Mouse (Mus musculus) lung, embryonic 14.5 days (tissue): ENCODE results near the gene Tbc1d22a. TPM values are rescaled to one million over a fixed set of nuclear protein-coding genes. Genes with fewer than 3 reads are reported as not detected.
"Not testable (repeated sequence)": the region's sequence is repeated elsewhere in the genome, so short reads cannot be mapped to it uniquely, and the experiment has no call there.

Source experiments
- ATAC-seq: fragments of 200-750 bp; cut with Nextera tagmentation; 2 replicates; pipeline ENCODE4 v1.8.0; 2017; ENCODE audit warnings: mild to moderate bottlenecking, moderate TSS enrichment, moderate library complexity; ENCODE audit not compliant: insufficient read depth
- DNase-seq: peaks from one replicate; pipeline ENCODE4 v3.0.0-alpha.2; 2015
- H3K27ac ChIP-seq: fragments of 300-500 bp; sonication (generic); 2 replicates; pipeline ENCODE4 v1.5.1; 2014; ENCODE audit warnings: low read depth, mild to moderate bottlenecking, moderate library complexity
- H3K27me3 ChIP-seq: fragments of 300-500 bp; sonication (generic); 2 replicates; pipeline ENCODE4 v1.6.1; 2014; ENCODE audit warnings: low read length, control low read depth; ENCODE audit not compliant: insufficient read depth
- H3K36me3 ChIP-seq: fragments of 300-500 bp; sonication (generic); 2 replicates; pipeline ENCODE4 v1.6.1; 2014; ENCODE audit warnings: control low read depth; ENCODE audit not compliant: insufficient read depth
- H3K4me1 ChIP-seq: fragments of 300-500 bp; sonication (generic); 2 replicates; pipeline ENCODE4 v1.6.1; 2014; ENCODE audit warnings: antibody characterized with exemption, control low read depth; ENCODE audit not compliant: insufficient read depth
- H3K4me2 ChIP-seq: fragments of 300-500 bp; sonication (generic); 2 replicates; pipeline ENCODE4 v1.6.1; 2014; ENCODE audit warnings: mild to moderate bottlenecking
- H3K4me3 ChIP-seq: fragments of 300-500 bp; sonication (generic); 2 replicates; pipeline ENCODE4 v1.5.1; 2014; ENCODE audit warnings: low read depth, low read length
- H3K9ac ChIP-seq: fragments of 300-500 bp; sonication (generic); 2 replicates; pipeline ENCODE4 v1.6.1; 2014
- H3K9me3 ChIP-seq: fragments of 300-500 bp; sonication (generic); 2 replicates; pipeline ENCODE4 v1.6.1; 2016; ENCODE audit warnings: low read depth, low read length, control low read depth
- CTCF ChIP-seq: IDR thresholded peaks from 2 replicates; pipeline ENCODE4 v1.5.1; 2016; ENCODE audit warnings: antibody characterized with exemption, low read depth
- WGBS: fragments of 180-500 bp; shearing (Covaris S2); extraction: QIAGEN DNeasy Blood & Tissue Kit; methylation state at CpG from one replicate; pipeline ENCODE4 v1.1.7; 2014; 5-methylcytosine and 5-hydroxymethylcytosine counted together
- polyA plus RNA-seq: library from polyadenylated mRNA; unstranded; fragments of >200 nt; fragmentation: Nextera tagmentation; extraction: Ambion mirVana; gene quantifications from 2 replicates; pipeline ENCODE4 v1.2.1, GENCODE M21; 2014

The Tbc1d22a gene
- polyA plus RNA-seq, 1 experiment from 2014 or later, result 10.6 TPM

- no peaks in the 10 kb centered on the region for H3K36me3 ChIP-seq
- no peaks in the 10 kb centered on the region for H3K9me3 ChIP-seq
- 50% methylated on average over 3 of the region's 3 CpGs for WGBS
- H3K27me3 ChIP-seq, result no peaks in the 10 kb centered on the region
- peak overlapping the region; percentile 82; the same call in 1 of the 2 replicates for H3K4me2 ChIP-seq
- H3K4me1 ChIP-seq, result peaks cover 15% of the 10 kb centered on the region
- no peak for TF ChIP-seq CTCF
- DNase-seq, result no peak
- H3K9ac ChIP-seq, result no peak overlapping the region
- H3K27ac ChIP-seq, result no peak overlapping the region
- no peak for ATAC-seq
- H3K4me3 ChIP-seq, result no peak overlapping the region
Observed at GRCm38 (mm10) chr15:86186686-86187085, 27.6 kb upstream of the Tbc1d22a start.

GRCm38 (mm10) chr15:86188186-86188585 is 26.1 kb upstream of the Tbc1d22a start:
- no peak overlapping the region for H3K9ac ChIP-seq
- H3K4me1 ChIP-seq, result peaks cover 6% of the 10 kb centered on the region; the same call in 1 of the 2 replicates
- no peaks in the 10 kb centered on the region for H3K9me3 ChIP-seq
- WGBS, result 59% methylated on average over 5 of the region's 5 CpGs
- no peak overlapping the region for H3K4me2 ChIP-seq
- no peak for TF ChIP-seq CTCF
- no peaks in the 10 kb centered on the region for H3K36me3 ChIP-seq
- H3K27me3 ChIP-seq, result no peaks in the 10 kb centered on the region
- no peak overlapping the region for H3K27ac ChIP-seq
- no peak for ATAC-seq
- no peak for DNase-seq
- H3K4me3 ChIP-seq, result no peak overlapping the region

- Histone ChIP-seq H3K36me3 (no peaks in the 10 kb centered on the region), H3K27me3 (no peaks in the 10 kb centered on the region), H3K4me2 (no peak overlapping the region), H3K9me3 (no peaks in the 10 kb centered on the region), H3K9ac (peak overlapping the region; percentile 6; the same call in 1 of the 2 replicates), H3K27ac (peak overlapping the region; percentile 24; the same call in 1 of the 2 replicates), H3K4me3 (no peak overlapping the region), H3K4me1 (peaks cover 6% of the 10 kb centered on the region; the same call in 1 of the 2 replicates)
- TF ChIP-seq CTCF, result no peak
- peak; percentile 86 for DNase-seq
- 22% methylated on average over 10 of the region's 10 CpGs for WGBS
- ATAC-seq, result peak; percentile 28
Observed at GRCm38 (mm10) chr15:86188746-86189470, 25.4 kb upstream of the Tbc1d22a start.

GRCm38 (mm10) chr15:86190387-86190786 is 23.9 kb upstream of the Tbc1d22a start:
- Histone ChIP-seq H3K9me3 (no peaks in the 10 kb centered on the region), H3K4me2 (no peak overlapping the region), H3K4me1 (peaks cover 6% of the 10 kb centered on the region; the same call in 1 of the 2 replicates), H3K27me3 (no peaks in the 10 kb centered on the region), H3K9ac (no peak overlapping the region), H3K4me3 (no peak overlapping the region), H3K36me3 (no peaks in the 10 kb centered on the region), H3K27ac (no peak overlapping the region)
- DNase-seq (no peak), ATAC-seq (no peak)
- 70% methylated on average over 3 of the region's 3 CpGs for WGBS
- no peak for TF ChIP-seq CTCF

- no peak overlapping the region for H3K4me2 ChIP-seq
- ATAC-seq (no peak), DNase-seq (no peak)
- H3K36me3 ChIP-seq, result no peaks in the 10 kb centered on the region
- H3K4me3 ChIP-seq, result no peak overlapping the region
- 28% methylated on average over 1 of the region's 1 CpGs for WGBS
- no peaks in the 10 kb centered on the region for H3K27me3 ChIP-seq
- no peak for TF ChIP-seq CTCF
- H3K9ac ChIP-seq, result no peak overlapping the region
- peaks cover 6% of the 10 kb centered on the region; the same call in 1 of the 2 replicates for H3K4me1 ChIP-seq
- H3K9me3 ChIP-seq, result no peaks in the 10 kb centered on the region
- H3K27ac ChIP-seq, result no peak overlapping the region
Observed at GRCm38 (mm10) chr15:86191505-86191904, 22.8 kb upstream of the Tbc1d22a start.

GRCm38 (mm10) chr15:86191933-86192332 is 22.3 kb upstream of the Tbc1d22a start:
- no peak for TF ChIP-seq CTCF
- Histone ChIP-seq H3K9ac (no peak overlapping the region), H3K27ac (no peak overlapping the region), H3K36me3 (no peaks in the 10 kb centered on the region), H3K4me1 (peaks cover 6% of the 10 kb centered on the region; the same call in 1 of the 2 replicates), H3K27me3 (no peaks in the 10 kb centered on the region), H3K9me3 (no peaks in the 10 kb centered on the region), H3K4me3 (no peak overlapping the region), H3K4me2 (no peak overlapping the region)
- WGBS, result 44% methylated on average over 3 of the region's 3 CpGs
- DNase-seq, result no peak
- ATAC-seq, result 0 out of 2 replicates have a peak, but pooled peaks have one; percentile 15

GRCm38 (mm10) chr15:86194676-86195453 is 19.4 kb upstream of the Tbc1d22a start:
- not testable (repeated sequence) for H3K27me3 ChIP-seq, H3K9me3 ChIP-seq, H3K4me1 ChIP-seq, H3K9ac ChIP-seq, H3K27ac ChIP-seq, H3K36me3 ChIP-seq, H3K4me2 ChIP-seq, H3K4me3 ChIP-seq, DNase-seq
- ATAC-seq, result peak; percentile 95
- 69% methylated on average over 55 of the region's 55 CpGs for WGBS
